ENCODE assay signal across 11 mouse cellular contexts in the genomic region with DNA sequence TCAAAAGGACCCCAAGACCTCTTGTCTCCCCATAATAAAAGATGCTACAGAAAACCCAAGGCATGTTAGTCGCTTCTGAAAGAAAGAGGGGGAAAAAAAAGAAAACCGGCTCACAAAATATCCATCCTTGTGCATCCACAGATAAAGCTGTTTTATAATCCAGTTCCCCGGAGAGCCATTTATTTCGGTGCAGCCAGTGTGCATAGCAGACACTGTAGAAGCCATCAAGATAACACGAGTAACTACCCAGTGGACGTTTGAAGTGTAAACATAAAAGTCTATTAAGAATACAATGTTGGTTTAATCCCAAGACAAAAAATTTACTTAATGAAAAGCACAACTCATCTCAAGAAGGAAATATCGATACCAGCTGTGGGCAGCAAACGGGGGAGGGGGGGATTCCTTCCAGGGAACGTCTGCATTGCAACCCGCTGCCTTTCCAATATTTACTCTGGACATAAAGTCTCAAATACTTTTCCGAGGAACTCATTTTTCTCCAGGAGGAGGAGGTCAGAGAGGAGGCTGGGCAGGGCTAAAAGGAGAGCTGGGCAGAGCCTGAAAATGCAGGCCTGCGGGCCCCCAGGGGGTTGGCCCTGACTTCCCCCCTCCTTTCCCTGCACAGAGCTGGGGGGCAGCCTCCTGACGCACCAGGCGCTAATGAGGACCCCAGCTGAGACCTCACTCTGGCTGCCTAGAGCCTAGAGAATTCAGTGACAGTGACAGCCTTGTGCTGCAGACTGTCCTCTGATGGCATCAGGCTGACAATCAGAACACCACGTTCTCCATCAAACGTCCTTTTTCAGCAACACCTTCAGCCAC. TPM values are rescaled to one million over a fixed set of nuclear protein-coding genes. Genes with fewer than 3 reads are reported as not detected.
DNase-seq lines count a peak whose midpoint lies in the region; ATAC-seq and TF ChIP-seq lines count a peak whose summit lies in the region.
"Had no signal": no experiment of that assay in that cellular context is flagged by ENCODE, and none has a peak within 500 bp of the region (broad histone marks: within the 10 kb centered on the region; RNA-seq: fewer than 3 reads in every experiment).

No protein-coding gene starts in this region.

- TF ChIP-seq CTCF in intestine, postnatal 0 days (IDR thresholded peaks at IDR 0.05; ENCODE audit: low read depth) = no peak

- H3K27ac ChIP-seq in intestine, embryonic 14.5 days (ENCODE audit: low read depth) = no peak overlapping the region
- H3K27ac ChIP-seq in intestine, postnatal 0 days (ENCODE audit: low read depth, low read length) = no peak overlapping the region
- H3K27ac ChIP-seq in hindbrain, embryonic 13.5 days = peak overlapping the region; percentile 35
- peak overlapping the region; percentile 54 for H3K27ac ChIP-seq in neural tube, embryonic 11.5 days (ENCODE audit: low read depth, low read length)

- peak overlapping the region; percentile 30 for H3K4me2 ChIP-seq in intestine, embryonic 14.5 days (ENCODE audit: low read length)
- H3K4me2 ChIP-seq in intestine, postnatal 0 days (replicated peaks; ENCODE audit: low read depth) = no peak overlapping the region
- peak overlapping the region; percentile 38 for H3K4me2 ChIP-seq in hindbrain, embryonic 13.5 days
- peak overlapping the region; percentile 14 for H3K4me2 ChIP-seq in neural tube, embryonic 11.5 days (ENCODE audit: low read depth)

- H3K9ac ChIP-seq in intestine, embryonic 14.5 days (ENCODE audit: low read length) = no peak overlapping the region
- H3K9ac ChIP-seq in intestine, postnatal 0 days (ENCODE audit: low read depth, low read length) = no peak overlapping the region
- no peak overlapping the region; the same call in 1 of the 2 replicates for H3K9ac ChIP-seq in hindbrain, embryonic 13.5 days
- no peak overlapping the region for H3K9ac ChIP-seq in neural tube, embryonic 11.5 days (ENCODE audit: low read length)

- no peak for DNase-seq in intestine, embryonic 14.5 days (ENCODE audit: low spot score)
- peak; percentile 37 for DNase-seq in embryo, embryonic 9.5 days (ENCODE audit: extremely low spot score)
- peak; percentile 46 for DNase-seq in neural tube, embryonic 11.5 days (ENCODE audit: low spot score)
- no peak for DNase-seq in frontal cortex, postnatal 25 days (ENCODE audit: low spot score in 2 of 2)
- no peak for DNase-seq in liver
- no peak for DNase-seq in kidney, adult 18-20 months
- DNase-seq: adrenal gland, adult 2 months; cerebellum, adult 9-10 months; kidney, adult 9 months had no signal

- H3K9me3 ChIP-seq in intestine, embryonic 14.5 days (ENCODE audit: control insufficient read depth, low read length) = no peaks in the 10 kb centered on the region
- H3K9me3 ChIP-seq in intestine, postnatal 0 days (ENCODE audit: control insufficient read depth) = no peaks in the 10 kb centered on the region
- H3K9me3 ChIP-seq in hindbrain, embryonic 13.5 days = no peaks in the 10 kb centered on the region
- no peaks in the 10 kb centered on the region for H3K9me3 ChIP-seq in neural tube, embryonic 11.5 days (ENCODE audit: control insufficient read depth, low read length)

- H3K4me3 ChIP-seq in intestine, embryonic 14.5 days (ENCODE audit: low read depth, low read length) = no peak overlapping the region
- no peak overlapping the region for H3K4me3 ChIP-seq in intestine, postnatal 0 days (ENCODE audit: low read depth, low read length)
- H3K4me3 ChIP-seq in hindbrain, embryonic 13.5 days = no peak overlapping the region
- no peak overlapping the region for H3K4me3 ChIP-seq in neural tube, embryonic 11.5 days (ENCODE audit: low read depth, low read length)

- H3K4me1 ChIP-seq in intestine, embryonic 14.5 days (replicated peaks; ENCODE audit: control insufficient read depth, insufficient read depth, low read length) = peaks cover 16% of the 10 kb centered on the region
- no peaks in the 10 kb centered on the region for H3K4me1 ChIP-seq in intestine, postnatal 0 days (replicated peaks; ENCODE audit: control insufficient read depth, insufficient read depth, low read length)
- peaks cover 43% of the 10 kb centered on the region for H3K4me1 ChIP-seq in hindbrain, embryonic 13.5 days (replicated peaks)
- peaks cover 31% of the 10 kb centered on the region for H3K4me1 ChIP-seq in neural tube, embryonic 11.5 days (ENCODE audit: control insufficient read depth, insufficient read depth, low read length)

- no peaks in the 10 kb centered on the region for H3K36me3 ChIP-seq in intestine, embryonic 14.5 days (ENCODE audit: control insufficient read depth, insufficient read depth, low read length)
- H3K36me3 ChIP-seq in intestine, postnatal 0 days (ENCODE audit: control insufficient read depth, insufficient read depth) = no peaks in the 10 kb centered on the region
- no peaks in the 10 kb centered on the region for H3K36me3 ChIP-seq in hindbrain, embryonic 13.5 days
- H3K36me3 ChIP-seq in neural tube, embryonic 11.5 days (ENCODE audit: control insufficient read depth, insufficient read depth, low read length) = no peaks in the 10 kb centered on the region; the same call in 1 of the 2 replicates

- WGBS in intestine, embryonic 14.5 days = 7% methylated on average over 16 of the region's 16 CpGs
- WGBS in intestine, postnatal 0 days = 7% methylated on average over 16 of the region's 16 CpGs
- 8% methylated on average over 16 of the region's 16 CpGs for WGBS in hindbrain, embryonic 13.5 days
- 10% methylated on average over 16 of the region's 16 CpGs for WGBS in neural tube, embryonic 11.5 days

- ATAC-seq in intestine, embryonic 14.5 days (replicated peaks; ENCODE audit: low FRiP score, low TSS enrichment, low read depth) = no peak
- no peak for ATAC-seq in intestine, postnatal 0 days
- ATAC-seq in hindbrain, embryonic 13.5 days (ENCODE audit: low FRiP score) = no peak
- ATAC-seq in neural tube, embryonic 11.5 days (ENCODE audit: insufficient read depth, low FRiP score, low TSS enrichment) = no peak

- peaks cover 21% of the 10 kb centered on the region for H3K27me3 ChIP-seq in intestine, embryonic 14.5 days (replicated peaks; ENCODE audit: control insufficient read depth, insufficient read depth, low read length)
- H3K27me3 ChIP-seq in intestine, postnatal 0 days (replicated peaks; ENCODE audit: control insufficient read depth, insufficient read depth, low read length) = peaks cover 1% of the 10 kb centered on the region; the same call in 1 of the 2 replicates
- peaks cover 70% of the 10 kb centered on the region for H3K27me3 ChIP-seq in hindbrain, embryonic 13.5 days
- H3K27me3 ChIP-seq in neural tube, embryonic 11.5 days (ENCODE audit: control insufficient read depth, insufficient read depth, low read length) = peaks cover 13% of the 10 kb centered on the region

RNA-seq across cellular contexts. Expression of a gene that starts 21.5 kb away (rescaled TPM):
- polyA plus RNA-seq in intestine, embryonic 14.5 days (2014; fragmentation: Nextera tagmentation; extraction: Ambion mirVana) = 6.2 and 6.7 TPM in 2 replicates
- 8.7 and 8.8 TPM in 2 replicates for polyA plus RNA-seq in intestine, postnatal 0 days (2015; fragmentation: Nextera tagmentation; extraction: Ambion mirVana)
- polyA plus RNA-seq in hindbrain, embryonic 13.5 days (2015; fragmentation: Nextera tagmentation; extraction: Ambion mirVana) = 22.3 and 26.4 TPM in 2 replicates
- 10.0 and 11.5 TPM in 2 replicates for polyA plus RNA-seq in neural tube, embryonic 11.5 days (2014; fragmentation: Nextera tagmentation; extraction: Ambion mirVana)

RNA-seq across cellular contexts. Expression of a gene that starts 52.8 kb away (rescaled TPM):
- 0.61 and 0.78 TPM in 2 replicates for polyA plus RNA-seq in intestine, embryonic 14.5 days (2014; fragmentation: Nextera tagmentation; extraction: Ambion mirVana)
- polyA plus RNA-seq in intestine, postnatal 0 days (2015; fragmentation: Nextera tagmentation; extraction: Ambion mirVana) = 0.22 and 0.35 TPM in 2 replicates
- polyA plus RNA-seq in hindbrain, embryonic 13.5 days (2015; fragmentation: Nextera tagmentation; extraction: Ambion mirVana) = 0.62 and 0.97 TPM in 2 replicates
- polyA plus RNA-seq in neural tube, embryonic 11.5 days (2014; fragmentation: Nextera tagmentation; extraction: Ambion mirVana) = 1.2 and 2.1 TPM in 2 replicates

Comparison
In these comparisons a context has a peak if more than half of its experiments do, and no peak if none do; other contexts are left out.
1. DNase-seq: peak in embryo, embryonic 9.5 days (single experiment) and neural tube, embryonic 11.5 days (single experiment); none in intestine, embryonic 14.5 days (single experiment), frontal cortex, postnatal 25 days (0 of 2), liver (single experiment) and kidney, adult 18-20 months (single experiment).
2. H3K27ac ChIP-seq: peak in hindbrain, embryonic 13.5 days (single experiment) and neural tube, embryonic 11.5 days (single experiment); none in intestine, embryonic 14.5 days (single experiment) and intestine, postnatal 0 days (single experiment).